Mouse (Mus musculus) MEL (cell line): ENCODE results near the gene Hoxb4. TPM values are rescaled to one million over a fixed set of nuclear protein-coding genes. Genes with fewer than 3 reads are reported as not detected.

Source experiments
- DNase-seq: peaks from one replicate; pipeline ENCODE4 v3.0.0; 2011; ENCODE audit warnings: low read depth, low spot score
- H3K27ac ChIP-seq: 2 replicates; pipeline ENCODE4 v1.5.1; 2012; ENCODE audit warnings: low read depth, mild to moderate bottlenecking, control low read depth, low read length, moderate library complexity; ENCODE audit not compliant: control insufficient read depth
- H3K27me3 ChIP-seq, 2 experiments: fragments of 150-350 bp in 1 of 2; sonication (generic) in 1 of 2; 2 replicates each; pipeline ENCODE4 v1.6.1; 2012; ENCODE audit warnings: low read length in 2 of 2, mild to moderate bottlenecking in 2 of 2, improper control_type of control experiment in 1 of 2, moderate library complexity in 1 of 2; ENCODE audit not compliant: insufficient read depth in 2 of 2, control insufficient read depth in 1 of 2
- H3K36me3 ChIP-seq, 2 experiments: 2 replicates each; pipeline ENCODE4 v1.6.1; 2012 to 2014; ENCODE audit warnings: low read length in 2 of 2, improper control_type of control experiment in 1 of 2, inconsistent platforms in 1 of 2, mild to moderate bottlenecking in 1 of 2; ENCODE audit not compliant: insufficient read depth in 2 of 2, control insufficient read depth in 1 of 2
- H3K4me1 ChIP-seq, 2 experiments: fragments of 150-350 bp in 1 of 2; sonication (generic) in 1 of 2; 2 replicates each; pipeline ENCODE4 v1.6.1; 2012; ENCODE audit warnings: low read length in 2 of 2, improper control_type of control experiment in 1 of 2, mild to moderate bottlenecking in 1 of 2; ENCODE audit not compliant: insufficient read depth in 2 of 2, control insufficient read depth in 1 of 2
- H3K4me3 ChIP-seq, 2 experiments: fragments of 150-350 bp in 1 of 2; sonication (generic) in 1 of 2; 2 replicates each; pipeline ENCODE4 v1.5.1; 2012; ENCODE audit warnings: low read depth in 2 of 2, low read length in 2 of 2, mild to moderate bottlenecking in 2 of 2, moderate library complexity in 2 of 2, control low read depth in 1 of 2, improper control_type of control experiment in 1 of 2; ENCODE audit not compliant: control insufficient read depth in 1 of 2, insufficient read depth in 1 of 2
- H3K79me2 ChIP-seq: 2 replicates; pipeline ENCODE4 v1.6.1; 2012; ENCODE audit warnings: mild to moderate bottlenecking, low read length, moderate library complexity; ENCODE audit not compliant: control insufficient read depth, poor library complexity, insufficient read depth
- H3K9ac ChIP-seq: 2 replicates; pipeline ENCODE4 v1.6.1; 2012; ENCODE audit warnings: low read depth, mild to moderate bottlenecking, control low read depth, low read length, moderate library complexity; ENCODE audit not compliant: control insufficient read depth, poor library complexity, severe bottlenecking
- H3K9me3 ChIP-seq: fragments of 150-350 bp; sonication (generic); replicated peaks from 2 replicates; pipeline ENCODE4 v1.6.1; 2012; ENCODE audit warnings: mild to moderate bottlenecking, low read length, improper control_type of control experiment, moderate library complexity; ENCODE audit not compliant: insufficient read depth
- BHLHE40 ChIP-seq: IDR thresholded peaks from 2 replicates; pipeline ENCODE4 v1.6.1; 2012; ENCODE audit warnings: low read depth, mild to moderate bottlenecking, inconsistent platforms, low read length, improper control_type of control experiment, borderline replicate concordance
- CHD1 ChIP-seq: IDR thresholded peaks from 2 replicates; pipeline ENCODE4 v1.6.1; 2012; ENCODE audit warnings: low read depth, mild to moderate bottlenecking, inconsistent platforms, low read length, improper control_type of control experiment
- CHD2 ChIP-seq: IDR thresholded peaks from 2 replicates; pipeline ENCODE4 v1.6.1; 2011; ENCODE audit warnings: low read length, improper control_type of control experiment
- E2F4 ChIP-seq: IDR thresholded peaks from 2 replicates; pipeline ENCODE4 v1.6.1; 2011; ENCODE audit warnings: low read depth, low read length, improper control_type of control experiment, borderline replicate concordance
- ELF1 ChIP-seq: IDR thresholded peaks from 2 replicates; pipeline ENCODE4 v1.6.1; 2014; ENCODE audit warnings: low read depth, mild to moderate bottlenecking, inconsistent platforms, low read length, improper control_type of control experiment, moderate library complexity
- ETS1 ChIP-seq: IDR thresholded peaks from 2 replicates; pipeline ENCODE4 v1.6.1; 2012; ENCODE audit warnings: low read depth, mild to moderate bottlenecking, inconsistent platforms, low read length, improper control_type of control experiment, moderate library complexity
- JUND ChIP-seq: IDR thresholded peaks from 2 replicates; pipeline ENCODE4 v1.6.1; 2011; ENCODE audit warnings: low read depth, mild to moderate bottlenecking, improper control_type of control experiment, low read length
- KAT2A ChIP-seq: conservative IDR thresholded peaks from 2 replicates; pipeline ENCODE4 v1.6.1; 2012; ENCODE audit warnings: low read depth, low read length, improper control_type of control experiment, inconsistent platforms
- MAFK ChIP-seq: IDR thresholded peaks from 2 replicates; pipeline ENCODE4 v1.6.1; 2011; ENCODE audit warnings: low read depth, mild to moderate bottlenecking, low read length, improper control_type of control experiment, borderline replicate concordance
- MAX ChIP-seq: IDR thresholded peaks from 2 replicates; pipeline ENCODE4 v1.6.1; 2011; ENCODE audit warnings: low read length, improper control_type of control experiment
- MEF2A ChIP-seq: IDR thresholded peaks from 2 replicates; pipeline ENCODE4 v1.6.1; 2014; ENCODE audit warnings: low read depth, mild to moderate bottlenecking, inconsistent platforms, low read length, improper control_type of control experiment; ENCODE audit not compliant: poor library complexity, insufficient replicate concordance, severe bottlenecking; ENCODE audit errors: extremely low read depth
- MXI1 ChIP-seq: IDR thresholded peaks from 2 replicates; pipeline ENCODE4 v1.6.1; 2011; ENCODE audit warnings: mild to moderate bottlenecking, low read depth, low read length, improper control_type of control experiment
- MYB ChIP-seq: IDR thresholded peaks from 2 replicates; pipeline ENCODE4 v1.6.1; 2011; ENCODE audit warnings: mild to moderate bottlenecking, low read depth, low read length, improper control_type of control experiment
- NELFE ChIP-seq: IDR thresholded peaks from 2 replicates; pipeline ENCODE4 v1.6.1; 2011; ENCODE audit warnings: low read depth, low read length, improper control_type of control experiment
- NRF1 ChIP-seq: IDR thresholded peaks from 2 replicates; pipeline ENCODE4 v1.6.1; 2014; ENCODE audit warnings: low read depth, mild to moderate bottlenecking, inconsistent platforms, low read length, improper control_type of control experiment, moderate library complexity; ENCODE audit not compliant: poor library complexity, insufficient read depth, severe bottlenecking
- POLR2A ChIP-seq, 2 experiments: IDR thresholded peaks; 2 replicates each; pipeline ENCODE4 v1.6.1; 2011 to 2012; ENCODE audit warnings: low read length in 2 of 2, mild to moderate bottlenecking in 2 of 2, control low read depth in 1 of 2, improper control_type of control experiment in 1 of 2, low read depth in 1 of 2, moderate library complexity in 1 of 2; ENCODE audit not compliant: control insufficient read depth in 1 of 2, insufficient read depth in 1 of 2, poor library complexity in 1 of 2
- POLR2AphosphoS2 ChIP-seq: IDR thresholded peaks from 2 replicates; pipeline ENCODE4 v1.6.1; 2011; ENCODE audit warnings: low read length, improper control_type of control experiment
- POLR2AphosphoS5 ChIP-seq: IDR thresholded peaks from 2 replicates; pipeline ENCODE4 v1.6.1; 2012; ENCODE audit warnings: low read depth, borderline replicate concordance, mild to moderate bottlenecking, inconsistent platforms, low read length, moderate library complexity, mixed read lengths
- RCOR1 ChIP-seq: IDR thresholded peaks from 2 replicates; pipeline ENCODE4 v1.6.1; 2012; ENCODE audit warnings: low read depth, mild to moderate bottlenecking, inconsistent platforms, low read length, improper control_type of control experiment
- SIN3A ChIP-seq: IDR thresholded peaks from 2 replicates; pipeline ENCODE4 v1.6.1; 2012; ENCODE audit warnings: low read length, improper control_type of control experiment, inconsistent platforms
- TAL1 ChIP-seq: IDR thresholded peaks from 2 replicates; pipeline ENCODE4 v1.6.1; 2012; ENCODE audit warnings: mild to moderate bottlenecking, inconsistent platforms, low read length, moderate library complexity, mixed read lengths
- TCF12 ChIP-seq: IDR thresholded peaks from 2 replicates; pipeline ENCODE4 v1.6.1; 2014; ENCODE audit warnings: low read depth, mild to moderate bottlenecking, inconsistent platforms, low read length, improper control_type of control experiment, moderate library complexity
- USF1 ChIP-seq: IDR thresholded peaks from 2 replicates; pipeline ENCODE4 v1.6.1; 2014; ENCODE audit warnings: low read depth, mild to moderate bottlenecking, inconsistent platforms, low read length, improper control_type of control experiment, moderate library complexity
- ZC3H11A ChIP-seq: IDR thresholded peaks from 2 replicates; pipeline ENCODE4 v1.6.1; 2012; ENCODE audit warnings: low read depth, mild to moderate bottlenecking, inconsistent platforms, low read length, improper control_type of control experiment
- ZKSCAN1 ChIP-seq: IDR thresholded peaks from 2 replicates; pipeline ENCODE4 v1.6.1; 2012; ENCODE audit warnings: low read depth, mild to moderate bottlenecking, inconsistent platforms, low read length, improper control_type of control experiment, moderate library complexity
- polyA plus RNA-seq, 2 experiments: library from polyadenylated mRNA; stranded (reverse) in 1 of 2; unstranded in 1 of 2; fragments of >175 nt in 1 of 2; fragments of >200 nt in 1 of 2; gene quantifications; 2 replicates each; pipeline versions ENCODE4 v1.2.1 to v1.2.4; 2012; ENCODE audit warnings: low replicate concordance in 2 of 2, low read depth in 1 of 2; ENCODE audit not compliant: insufficient read length in 2 of 2, insufficient read depth in 1 of 2, missing spikeins in 1 of 2
- total RNA-seq: library from RNA; depleted of rRNA; stranded (reverse); fragments of 300-350 nt; gene quantifications from 2 replicates; pipeline ENCODE4 v1.2.3, GENCODE M21; 2012

Hoxb4 gene
- total and polyA plus RNA-seq, 3 experiments = not detected

GRCm38 (mm10) chr11:96281396-96281795 lies 36.7 kb upstream of the Hoxb4 start:
- TF ChIP-seq ZC3H11A = no peak
- TF ChIP-seq POLR2A (IDR thresholded peaks at IDR 0.05; ENCODE audit: control insufficient read depth in 1 of 2, insufficient read depth in 1 of 2, low read depth in 1 of 2, low read length in 2 of 2, poor library complexity in 1 of 2) = no peak
- TF ChIP-seq USF1 = no peak
- TF ChIP-seq MXI1 = no peak
- TF ChIP-seq CHD1 = no peak
- no peak for TF ChIP-seq ZKSCAN1
- TF ChIP-seq NRF1 = no peak
- TF ChIP-seq E2F4 = no peak
- no peak for TF ChIP-seq SIN3A
- no peak for TF ChIP-seq POLR2AphosphoS2
- no peak overlapping the region for H3K9ac ChIP-seq
- H3K4me3 ChIP-seq = no peak overlapping the region
- no peaks in the 10 kb centered on the region for H3K9me3 ChIP-seq
- DNase-seq = no peak
- H3K79me2 ChIP-seq = no peaks in the 10 kb centered on the region
- no peaks in the 10 kb centered on the region for H3K36me3 ChIP-seq
- peaks cover 2 to 8% of the 10 kb centered on the region in 2 experiments for H3K27me3 ChIP-seq
- no peaks in the 10 kb centered on the region for H3K4me1 ChIP-seq
- no peak overlapping the region for H3K27ac ChIP-seq

- H3K4me3 ChIP-seq = no peak within 1 kb of the TSS
- H3K36me3 ChIP-seq = no peaks in the 10 kb centered on the region
- H3K27me3 ChIP-seq = peaks cover 2 to 7% of the 10 kb centered on the region in 2 experiments
- H3K9me3 ChIP-seq = no peaks in the 10 kb centered on the region
- no peaks in the 10 kb centered on the region for H3K4me1 ChIP-seq
- TF ChIP-seq MYB (no peak), MEF2A (no peak), POLR2AphosphoS5 (no peak), ELF1 (no peak), ETS1 (no peak), NELFE (no peak), MAFK (no peak), JUND (no peak), TCF12 (no peak), NRF1 (no peak), TAL1 (no peak), RCOR1 (no peak), KAT2A (no peak), MAX (no peak), SIN3A (no peak), USF1 (no peak), CHD2 (no peak), MXI1 (no peak), BHLHE40 (no peak), ZC3H11A (no peak)
- no peak within 1 kb of the TSS for H3K27ac ChIP-seq
- H3K9ac ChIP-seq = no peak within 1 kb of the TSS
- H3K79me2 ChIP-seq = no peaks in the 10 kb centered on the region
- no peak for DNase-seq
These were observed 36.1 kb upstream of the Hoxb4 start, which contains the start of gene Hoxb8 for GRCm38 (mm10) chr11:96281855-96282570. Hoxb8 (plus strand) TSS chr11:96281905.
